Mouse (Mus musculus): ENCODE data around the gene Phldb1. TPM values are rescaled to one million over a fixed set of nuclear protein-coding genes. Genes with fewer than 3 reads are reported as not detected.
"Not testable (repeated sequence)": the region's sequence is repeated elsewhere in the genome, so short reads cannot be mapped to it uniquely, and the experiment has no call there.

Phldb1 gene
- polyA plus RNA-seq, 1 experiment from 2014 or later: 2.1 TPM

GRCm38 (mm10) chr9:44647656-44648055 is 87.3 kb downstream of the Phldb1 start:
- Histone ChIP-seq H3K36me3 (no peaks in the 10 kb centered on the region), H3K4me2 (no peak overlapping the region), H3K9ac (no peak overlapping the region), H3K4me3 (replicated peaks) (no peak overlapping the region), H3K9me3 (replicated peaks) (no peaks in the 10 kb centered on the region), H3K27me3 (0 out of 2 replicates have a peak, but pooled peaks cover 4% of the 10 kb centered on the region), H3K27ac (no peak overlapping the region), H3K4me1 (replicated peaks) (peaks cover 14% of the 10 kb centered on the region)
- no peak for ATAC-seq (ENCODE audit: low read depth)
- 73% methylated on average over 4 of the region's 4 CpGs for WGBS (ENCODE audit: insufficient replicate concordance)
- DNase-seq: no peak

- no peaks in the 10 kb centered on the region for H3K36me3 ChIP-seq
- no peak overlapping the region for H3K9ac ChIP-seq
- H3K9me3 ChIP-seq (replicated peaks): no peaks in the 10 kb centered on the region
- ATAC-seq (ENCODE audit: low read depth) (no peak), DNase-seq (no peak)
- no peak overlapping the region for H3K4me3 ChIP-seq (replicated peaks)
- H3K27me3 ChIP-seq: 0 out of 2 replicates have a peak, but pooled peaks cover 4% of the 10 kb centered on the region
- no peak overlapping the region for H3K27ac ChIP-seq
- 81% methylated on average over 8 of the region's 8 CpGs for WGBS (ENCODE audit: insufficient replicate concordance)
- H3K4me2 ChIP-seq: no peak overlapping the region
- peaks cover 14% of the 10 kb centered on the region for H3K4me1 ChIP-seq (replicated peaks)
Measured at GRCm38 (mm10) chr9:44647026-44647425, 88.0 kb downstream of the Phldb1 start.

GRCm38 (mm10) chr9:44646366-44646765 is 88.6 kb downstream of the Phldb1 start:
- no peak for DNase-seq
- no peak for ATAC-seq (ENCODE audit: low read depth)
- Histone ChIP-seq H3K4me2 (peak overlapping the region; percentile 47), H3K27ac (no peak overlapping the region; the same call in 1 of the 2 replicates), H3K27me3 (0 out of 2 replicates have a peak, but pooled peaks cover 4% of the 10 kb centered on the region), H3K9me3 (replicated peaks) (no peaks in the 10 kb centered on the region), H3K36me3 (no peaks in the 10 kb centered on the region), H3K4me3 (replicated peaks) (no peak overlapping the region; the same call in 1 of the 2 replicates), H3K9ac (peak overlapping the region; percentile 33; the same call in 1 of the 2 replicates), H3K4me1 (replicated peaks) (peaks cover 10% of the 10 kb centered on the region)
- 50% methylated on average over 6 of the region's 6 CpGs for WGBS (ENCODE audit: insufficient replicate concordance)

GRCm38 (mm10) chr9:44645924-44646323 is 89.1 kb downstream of the Phldb1 start:
- H3K4me3 ChIP-seq (replicated peaks): no peak overlapping the region; the same call in 1 of the 2 replicates
- no peaks in the 10 kb centered on the region for H3K9me3 ChIP-seq (replicated peaks)
- no peak for DNase-seq
- ATAC-seq (ENCODE audit: low read depth): peak; percentile 47; the same call in 1 of the 2 replicates
- WGBS (ENCODE audit: insufficient replicate concordance): 31% methylated on average over 15 of the region's 15 CpGs
- 0 out of 2 replicates have a peak, but pooled peaks cover 4% of the 10 kb centered on the region for H3K27me3 ChIP-seq
- 0 out of 2 replicates have a peak, but pooled peaks cover under 1% of the 10 kb centered on the region for H3K36me3 ChIP-seq
- H3K4me1 ChIP-seq (replicated peaks): peaks cover 10% of the 10 kb centered on the region
- H3K9ac ChIP-seq: 0 out of 2 replicates have a peak overlapping the region, but pooled peaks have one; percentile 33
- H3K27ac ChIP-seq: no peak overlapping the region; the same call in 1 of the 2 replicates
- peak overlapping the region; percentile 47 for H3K4me2 ChIP-seq

GRCm38 (mm10) chr9:44645481-44645880 is 89.5 kb downstream of the Phldb1 start:
- Histone ChIP-seq H3K4me2 (0 out of 2 replicates have a peak overlapping the region, but pooled peaks have one; percentile 47), H3K4me1 (replicated peaks) (peaks cover 10% of the 10 kb centered on the region), H3K9me3 (replicated peaks) (no peaks in the 10 kb centered on the region), H3K27ac (no peak overlapping the region), H3K4me3 (replicated peaks) (no peak overlapping the region), H3K27me3 (0 out of 2 replicates have a peak, but pooled peaks cover 4% of the 10 kb centered on the region), H3K36me3 (0 out of 2 replicates have a peak, but pooled peaks cover 3% of the 10 kb centered on the region), H3K9ac (no peak overlapping the region)
- DNase-seq: no peak
- ATAC-seq (ENCODE audit: low read depth): no peak
- WGBS (ENCODE audit: insufficient replicate concordance): 58% methylated on average over 5 of the region's 5 CpGs

- no peak overlapping the region for H3K4me3 ChIP-seq (replicated peaks)
- no peak overlapping the region for H3K4me2 ChIP-seq
- no peak for DNase-seq
- no peak overlapping the region for H3K9ac ChIP-seq
- WGBS (ENCODE audit: insufficient replicate concordance): 58% methylated on average over 2 of the region's 2 CpGs
- no peaks in the 10 kb centered on the region for H3K9me3 ChIP-seq (replicated peaks)
- no peak for ATAC-seq (ENCODE audit: low read depth)
- no peaks in the 10 kb centered on the region for H3K27me3 ChIP-seq
- no peak overlapping the region for H3K27ac ChIP-seq
- H3K36me3 ChIP-seq: 0 out of 2 replicates have a peak, but pooled peaks cover 3% of the 10 kb centered on the region
- H3K4me1 ChIP-seq (replicated peaks): peaks cover 10% of the 10 kb centered on the region
Measured at GRCm38 (mm10) chr9:44644186-44644585, 90.8 kb downstream of the Phldb1 start.

GRCm38 (mm10) chr9:44643103-44643502 is 91.9 kb downstream of the Phldb1 start:
- Histone ChIP-seq H3K4me1 (replicated peaks) (peaks cover 10% of the 10 kb centered on the region), H3K9ac (no peak overlapping the region), H3K9me3 (replicated peaks) (no peaks in the 10 kb centered on the region), H3K27ac (no peak overlapping the region), H3K27me3 (no peaks in the 10 kb centered on the region), H3K4me3 (replicated peaks) (no peak overlapping the region), H3K4me2 (no peak overlapping the region), H3K36me3 (peaks cover 11% of the 10 kb centered on the region)
- 84% methylated on average over 7 of the region's 7 CpGs for WGBS (ENCODE audit: insufficient replicate concordance)
- ATAC-seq (ENCODE audit: low read depth) (no peak), DNase-seq (no peak)

- Histone ChIP-seq H3K36me3 (peaks cover 25% of the 10 kb centered on the region), H3K9me3 (replicated peaks) (no peaks in the 10 kb centered on the region), H3K4me2 (no peak overlapping the region), H3K27me3 (no peaks in the 10 kb centered on the region), H3K4me3 (replicated peaks) (no peak overlapping the region), H3K4me1 (replicated peaks) (peaks cover 10% of the 10 kb centered on the region), H3K27ac (no peak overlapping the region), H3K9ac (no peak overlapping the region)
- ATAC-seq (ENCODE audit: low read depth) (no peak), DNase-seq (no peak)
- WGBS (ENCODE audit: insufficient replicate concordance): 84% methylated on average over 2 of the region's 2 CpGs
Measured at GRCm38 (mm10) chr9:44641616-44642015, 93.4 kb downstream of the Phldb1 start.

- H3K27me3 ChIP-seq: no peaks in the 10 kb centered on the region
- ATAC-seq (ENCODE audit: low read depth) (no peak), DNase-seq (no peak)
- H3K9ac ChIP-seq: no peak overlapping the region
- 89% methylated on average over 3 of the region's 3 CpGs for WGBS (ENCODE audit: insufficient replicate concordance)
- no peak overlapping the region for H3K4me2 ChIP-seq
- H3K9me3 ChIP-seq (replicated peaks): no peaks in the 10 kb centered on the region
- peaks cover 33% of the 10 kb centered on the region for H3K36me3 ChIP-seq
- H3K4me3 ChIP-seq (replicated peaks): no peak overlapping the region
- peaks cover 3% of the 10 kb centered on the region for H3K4me1 ChIP-seq (replicated peaks)
- no peak overlapping the region for H3K27ac ChIP-seq
Measured at GRCm38 (mm10) chr9:44640646-44641357, 94.2 kb downstream of the Phldb1 start.

GRCm38 (mm10) chr9:44640028-44640427 is 95.0 kb downstream of the Phldb1 start:
- H3K27ac ChIP-seq; H3K4me2 ChIP-seq; H3K4me3 ChIP-seq (replicated peaks); H3K27me3 ChIP-seq; H3K4me1 ChIP-seq (replicated peaks); DNase-seq; H3K9ac ChIP-seq; H3K9me3 ChIP-seq (replicated peaks): not testable (repeated sequence)
- peaks cover 41% of the 10 kb centered on the region for H3K36me3 ChIP-seq
- ATAC-seq (ENCODE audit: low read depth): peak; percentile 56; the same call in 1 of the 2 replicates
- WGBS (ENCODE audit: insufficient replicate concordance): 60% methylated on average over 1 of the region's 1 CpGs

- not testable (repeated sequence) for H3K4me3 ChIP-seq (replicated peaks); ATAC-seq (ENCODE audit: low read depth)
Measured at GRCm38 (mm10) chr9:44638726-44639125, 96.3 kb downstream of the Phldb1 start.

More at GRCm38 (mm10) chr9:44638726-44639125, 96.3 kb downstream of the Phldb1 start:
- not testable (repeated sequence) for H3K4me2 ChIP-seq; H3K4me1 ChIP-seq (replicated peaks); H3K27ac ChIP-seq; H3K9me3 ChIP-seq (replicated peaks); H3K27me3 ChIP-seq; H3K9ac ChIP-seq; DNase-seq
- 89% methylated on average over 9 of the region's 9 CpGs for WGBS (ENCODE audit: insufficient replicate concordance)
- peaks cover 54% of the 10 kb centered on the region for H3K36me3 ChIP-seq

Data from liver, embryonic 13.5 days (tissue).